Mouse (Mus musculus) forebrain, embryonic 16.5 days (tissue): ENCODE data around the gene Hmg20b. TPM values are rescaled to one million over a fixed set of nuclear protein-coding genes. Genes with fewer than 3 reads are reported as not detected.

Experiments used
- ATAC-seq: fragments of 200-750 bp; cut with Nextera tagmentation; 2 replicates; pipeline ENCODE4 v1.8.0; 2017; ENCODE audit warnings: mild to moderate bottlenecking, moderate library complexity
- H3K27ac ChIP-seq: fragments of 300-500 bp; sonication (generic); 2 replicates; pipeline ENCODE4 v1.5.1; 2014; ENCODE audit warnings: low read length, control low read depth
- H3K27me3 ChIP-seq: fragments of 300-500 bp; sonication (generic); replicated peaks from 2 replicates; pipeline ENCODE4 v1.6.1; 2014; ENCODE audit warnings: low read length; ENCODE audit not compliant: control insufficient read depth, insufficient read depth
- H3K36me3 ChIP-seq: fragments of 300-500 bp; sonication (generic); 2 replicates; pipeline ENCODE4 v1.6.1; 2014; ENCODE audit not compliant: control insufficient read depth, insufficient read depth
- H3K4me1 ChIP-seq: fragments of 300-500 bp; sonication (generic); replicated peaks from 2 replicates; pipeline ENCODE4 v1.6.1; 2014; ENCODE audit warnings: low read length; ENCODE audit not compliant: control insufficient read depth, insufficient read depth
- H3K4me2 ChIP-seq: fragments of 300-500 bp; sonication (generic); 2 replicates; pipeline ENCODE4 v1.6.1; 2014; ENCODE audit warnings: mild to moderate bottlenecking, low read length, control low read depth
- H3K4me3 ChIP-seq: fragments of 300-500 bp; sonication (generic); replicated peaks from 2 replicates; pipeline ENCODE4 v1.5.1; 2014; ENCODE audit warnings: mild to moderate bottlenecking, low read length, control low read depth
- H3K9ac ChIP-seq: fragments of 300-500 bp; sonication (generic); replicated peaks from 2 replicates; pipeline ENCODE4 v1.6.1; 2014; ENCODE audit warnings: low read depth, low read length, control low read depth
- H3K9me3 ChIP-seq: fragments of 300-500 bp; sonication (generic); 2 replicates; pipeline ENCODE4 v1.6.1; 2016; ENCODE audit warnings: low read length; ENCODE audit not compliant: control insufficient read depth
- WGBS: fragments of 180-500 bp; shearing (Covaris S2); extraction: QIAGEN DNeasy Blood & Tissue Kit; methylation state at CpG from one replicate; pipeline ENCODE4 v1.1.7; 2014; 5-methylcytosine and 5-hydroxymethylcytosine counted together
- polyA plus RNA-seq: library from polyadenylated mRNA; unstranded; fragments of >200 nt; fragmentation: Nextera tagmentation; extraction: Ambion mirVana; gene quantifications from 2 replicates; pipeline ENCODE4 v1.2.1, GENCODE M21; 2015

Gene Hmg20b
- polyA plus RNA-seq, 1 experiment from 2014 or later, result 33.4 TPM

DNA sequence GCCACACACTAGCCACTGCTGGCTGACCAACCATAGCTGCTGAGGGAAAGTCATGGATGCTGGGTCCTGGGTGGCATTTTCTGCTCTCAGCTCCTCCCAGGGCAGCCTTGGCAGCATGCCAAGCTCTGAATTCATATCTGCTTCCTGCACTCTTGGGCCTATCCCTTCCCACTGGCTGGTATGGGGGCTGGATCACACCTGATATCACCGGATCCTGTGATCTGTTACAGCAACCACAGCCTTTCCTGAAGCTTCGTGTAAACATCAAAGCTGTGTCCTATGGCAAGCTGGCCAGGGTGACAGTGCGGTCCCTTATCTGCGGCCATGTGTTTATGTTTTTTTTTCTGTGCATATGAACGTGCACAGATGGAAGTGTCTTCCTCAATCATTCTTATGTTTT lies 31.8 kb upstream of the Hmg20b start:
- H3K4me1 ChIP-seq, result peaks cover 21% of the 10 kb centered on the region
- no peaks in the 10 kb centered on the region for H3K9me3 ChIP-seq
- 88% methylated on average over 5 of the region's 5 CpGs for WGBS
- H3K27me3 ChIP-seq, result no peaks in the 10 kb centered on the region
- H3K27ac ChIP-seq, result no peak overlapping the region
- H3K36me3 ChIP-seq, result peaks cover 6% of the 10 kb centered on the region
- no peak overlapping the region for H3K4me2 ChIP-seq
- ATAC-seq, result no peak
- no peak overlapping the region for H3K4me3 ChIP-seq
- no peak overlapping the region for H3K9ac ChIP-seq

DNA sequence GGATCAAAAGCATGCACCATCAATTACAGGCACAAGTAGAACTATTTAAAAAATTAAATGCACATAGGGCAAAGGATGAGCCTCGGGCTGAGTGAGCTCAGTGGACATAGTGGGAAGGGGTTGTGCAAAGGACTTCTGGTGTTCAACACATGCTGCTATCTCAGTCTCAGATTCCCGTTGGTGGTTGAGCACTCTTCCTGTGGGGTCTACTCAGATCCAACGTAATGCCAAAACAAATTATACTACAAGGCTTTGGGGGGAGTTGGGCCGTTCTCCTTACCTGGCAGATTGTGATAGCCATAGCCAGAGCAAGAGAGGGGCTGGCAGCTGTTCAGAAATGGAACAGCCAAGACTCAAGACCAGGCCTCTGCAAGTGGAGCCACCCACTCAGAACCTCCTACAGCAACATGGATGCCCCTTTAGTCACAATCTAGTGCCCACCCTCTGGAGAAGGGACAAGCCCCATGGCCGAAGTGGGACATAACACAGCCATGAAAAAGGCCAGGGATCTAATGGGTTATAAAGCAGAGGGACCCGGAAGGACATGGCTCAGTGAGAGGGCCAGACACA lies 29.6 kb upstream of the Hmg20b start:
- Histone ChIP-seq H3K4me1 (peaks cover 25% of the 10 kb centered on the region), H3K9ac (no peak overlapping the region), H3K9me3 (no peaks in the 10 kb centered on the region), H3K27me3 (no peaks in the 10 kb centered on the region), H3K36me3 (no peaks in the 10 kb centered on the region), H3K4me3 (no peak overlapping the region), H3K4me2 (no peak overlapping the region), H3K27ac (no peak overlapping the region)
- ATAC-seq, result no peak
- 89% methylated on average over 6 of the region's 6 CpGs for WGBS

DNA sequence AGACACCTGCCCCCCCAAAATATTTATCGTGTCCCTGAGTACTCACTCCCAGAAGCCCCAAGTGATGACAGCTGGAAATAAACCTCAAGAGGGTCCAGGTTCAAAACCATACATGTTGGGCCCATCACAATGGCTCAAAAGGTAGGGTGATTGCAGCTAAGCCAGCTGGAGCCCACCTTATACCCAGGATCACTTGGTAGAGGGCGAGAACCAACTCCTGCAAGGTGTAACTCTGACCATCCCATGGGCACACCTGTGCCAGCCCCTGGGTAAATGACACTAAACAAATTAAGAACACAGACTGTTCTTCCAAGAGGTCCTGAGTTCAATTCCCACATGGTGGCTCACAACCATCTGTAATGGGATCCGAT lies 28.9 kb upstream of the Hmg20b start:
- ATAC-seq, result peak; percentile 4; the same call in 1 of the 2 replicates
- 53% methylated on average over 3 of the region's 3 CpGs for WGBS
- H3K9ac ChIP-seq, result peak overlapping the region; percentile 40; the same call in 1 of the 2 replicates
- peaks cover 24% of the 10 kb centered on the region for H3K4me1 ChIP-seq
- peak overlapping the region; percentile 78 for H3K4me3 ChIP-seq
- H3K27ac ChIP-seq, result peak overlapping the region; percentile 69
- H3K36me3 ChIP-seq, result no peaks in the 10 kb centered on the region
- H3K9me3 ChIP-seq, result no peaks in the 10 kb centered on the region
- peak overlapping the region; percentile 66 for H3K4me2 ChIP-seq
- no peaks in the 10 kb centered on the region for H3K27me3 ChIP-seq

DNA sequence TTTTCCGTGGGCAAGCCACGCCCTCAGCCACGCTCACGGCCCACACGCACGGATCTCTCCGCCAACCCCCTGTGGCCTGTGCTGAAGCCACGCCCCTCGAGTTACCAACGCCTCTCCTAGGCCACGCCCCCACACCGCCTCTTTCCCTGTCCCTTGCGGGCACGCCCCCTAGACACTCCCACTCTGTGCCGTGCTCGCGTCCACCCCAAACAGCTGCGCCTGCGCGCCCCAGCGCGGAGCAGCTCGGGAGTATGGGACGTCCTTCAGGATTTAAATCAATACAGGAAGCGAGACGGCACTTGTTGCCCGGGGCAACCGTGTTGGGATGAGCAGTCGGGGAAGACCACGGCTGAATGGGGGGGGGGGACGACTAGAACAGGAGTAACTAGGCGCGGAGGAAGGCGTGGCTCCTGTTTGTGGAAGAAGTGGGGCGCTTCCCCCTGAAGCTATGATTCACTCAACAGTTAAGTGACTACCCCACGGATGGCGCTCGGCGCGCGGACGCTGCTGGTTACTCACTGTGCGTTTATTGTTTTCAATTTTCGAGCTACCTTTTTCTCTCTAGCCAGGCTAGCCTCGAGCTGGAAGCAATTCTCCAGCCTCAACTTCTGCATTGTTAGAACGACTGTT lies 28.4 kb upstream of the Hmg20b start:
- Histone ChIP-seq H3K9ac (peak overlapping the region; percentile 40), H3K36me3 (no peaks in the 10 kb centered on the region), H3K9me3 (no peaks in the 10 kb centered on the region), H3K4me1 (peaks cover 24% of the 10 kb centered on the region), H3K4me3 (peak overlapping the region; percentile 78), H3K27ac (peak overlapping the region; percentile 69), H3K27me3 (no peaks in the 10 kb centered on the region), H3K4me2 (peak overlapping the region; percentile 66)
- peak; percentile 97 for ATAC-seq
- under 1% methylated on average over 46 of the region's 46 CpGs for whole genome bisulfite sequencing

- peak within 1 kb of the TSS; percentile 88 for H3K9ac ChIP-seq
- ATAC-seq, result peak; percentile 64; the same call in 1 of the 2 replicates
- peaks cover 24% of the 10 kb centered on the region for H3K4me1 ChIP-seq
- H3K27ac ChIP-seq, result peak within 1 kb of the TSS; percentile 70
- peak within 1 kb of the TSS; percentile 89 for H3K4me2 ChIP-seq
- no peaks in the 10 kb centered on the region for H3K27me3 ChIP-seq
- H3K36me3 ChIP-seq, result 0 out of 2 replicates have a peak, but pooled peaks cover 2% of the 10 kb centered on the region
- H3K9me3 ChIP-seq, result no peaks in the 10 kb centered on the region
- H3K4me3 ChIP-seq, result peak within 1 kb of the TSS; percentile 78
- under 1% methylated on average over 54 of the region's 59 CpGs for WGBS
Measured at GRCm38 (mm10) chr10:81377793-81378552, 27.7 kb upstream of the Hmg20b start, which contains the start of gene Fzr1. Fzr1 (minus strand) TSS chr10:81378516.

DNA sequence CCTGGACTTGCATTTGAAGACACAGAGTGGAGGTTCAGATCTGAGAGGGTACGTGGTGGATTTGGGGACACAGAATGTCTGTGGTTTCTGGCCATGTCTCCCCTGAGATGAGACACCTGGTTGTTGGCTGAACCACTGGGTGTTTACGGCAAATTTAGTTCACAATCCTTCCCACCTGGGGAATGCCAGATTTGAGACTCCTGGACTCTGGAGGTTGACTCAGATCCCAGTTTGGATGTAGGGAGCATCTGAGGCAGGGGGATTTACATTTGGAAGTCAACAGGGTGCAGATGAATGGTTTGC lies 27.0 kb upstream of the Hmg20b start:
- Histone ChIP-seq H3K27ac (no peak overlapping the region), H3K9ac (peak overlapping the region; percentile 88), H3K9me3 (no peaks in the 10 kb centered on the region), H3K36me3 (0 out of 2 replicates have a peak, but pooled peaks cover 2% of the 10 kb centered on the region), H3K4me3 (peak overlapping the region; percentile 78), H3K27me3 (no peaks in the 10 kb centered on the region), H3K4me1 (peaks cover 24% of the 10 kb centered on the region), H3K4me2 (peak overlapping the region; percentile 89)
- WGBS, result 49% methylated on average over 2 of the region's 2 CpGs
- ATAC-seq, result no peak

GRCm38 (mm10) chr10:81376561-81377361 lies 26.5 kb upstream of the Hmg20b start:
- WGBS, result 38% methylated on average over 6 of the region's 6 CpGs
- ATAC-seq, result no peak
- Histone ChIP-seq H3K27me3 (no peaks in the 10 kb centered on the region), H3K4me3 (peak overlapping the region; percentile 78), H3K4me1 (peaks cover 24% of the 10 kb centered on the region), H3K4me2 (peak overlapping the region; percentile 89), H3K9me3 (no peaks in the 10 kb centered on the region), H3K9ac (peak overlapping the region; percentile 88), H3K27ac (no peak overlapping the region), H3K36me3 (0 out of 2 replicates have a peak, but pooled peaks cover 2% of the 10 kb centered on the region)

- H3K27ac ChIP-seq, result no peak overlapping the region
- H3K4me2 ChIP-seq, result no peak overlapping the region
- no peak overlapping the region for H3K9ac ChIP-seq
- H3K4me1 ChIP-seq, result peaks cover 24% of the 10 kb centered on the region
- 89% methylated on average over 10 of the region's 10 CpGs for WGBS
- H3K9me3 ChIP-seq, result no peaks in the 10 kb centered on the region
- H3K4me3 ChIP-seq, result no peak overlapping the region
- no peaks in the 10 kb centered on the region for H3K27me3 ChIP-seq
- H3K36me3 ChIP-seq, result peaks cover 6% of the 10 kb centered on the region; the same call in 1 of the 2 replicates
- ATAC-seq, result no peak
Measured at GRCm38 (mm10) chr10:81375322-81375721, 25.0 kb upstream of the Hmg20b start.

DNA sequence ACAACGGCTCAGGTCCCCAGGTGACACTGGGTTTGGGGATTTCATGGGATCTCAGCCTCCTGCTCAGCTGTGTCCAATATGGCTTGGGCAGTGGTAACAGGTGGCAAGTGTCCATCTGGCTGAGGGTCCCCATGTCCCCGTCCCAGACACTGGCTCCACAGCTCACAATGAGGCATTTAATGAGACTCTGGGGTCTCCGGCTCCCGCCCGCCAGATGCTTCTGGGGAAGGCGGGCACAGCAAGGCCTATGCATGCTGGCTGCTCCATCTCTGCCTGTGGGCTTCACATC lies 16.9 kb upstream of the Hmg20b start:
- ATAC-seq, result no peak
- no peak overlapping the region for H3K27ac ChIP-seq
- peaks cover 31% of the 10 kb centered on the region for H3K36me3 ChIP-seq
- no peak overlapping the region for H3K4me3 ChIP-seq
- no peaks in the 10 kb centered on the region for H3K9me3 ChIP-seq
- peaks cover 12% of the 10 kb centered on the region for H3K27me3 ChIP-seq
- 72% methylated on average over 6 of the region's 6 CpGs for WGBS
- H3K4me1 ChIP-seq, result peaks cover 16% of the 10 kb centered on the region
- no peak overlapping the region for H3K9ac ChIP-seq
- H3K4me2 ChIP-seq, result no peak overlapping the region
